Mouse (Mus musculus): ENCODE measurements around the gene Pde6g.
"Not testable (repeated sequence)": the region's sequence is repeated elsewhere in the genome, so short reads cannot be mapped to it uniquely, and the experiment has no call there.

The Pde6g gene

GRCm38 (mm10) chr11:120418592-120418991 lies 34.7 kb downstream of the Pde6g start:
- H3K36me3 ChIP-seq (ENCODE audit: control insufficient read depth, insufficient read depth, low read length, poor library complexity, severe bottlenecking): peaks cover 4% of the 10 kb centered on the region; the same call in 1 of the 2 replicates
- no peaks in the 10 kb centered on the region for H3K27me3 ChIP-seq (ENCODE audit: control insufficient read depth, insufficient read depth, low read length, poor library complexity, severe bottlenecking)
- DNase-seq (ENCODE audit: low read depth, low spot score): no peak

GRCm38 (mm10) chr11:120417852-120418251 lies 35.4 kb downstream of the Pde6g start:
- peaks cover 6% of the 10 kb centered on the region; the same call in 1 of the 2 replicates for H3K36me3 ChIP-seq (ENCODE audit: control insufficient read depth, insufficient read depth, low read length, poor library complexity, severe bottlenecking)
- no peaks in the 10 kb centered on the region for H3K27me3 ChIP-seq (ENCODE audit: control insufficient read depth, insufficient read depth, low read length, poor library complexity, severe bottlenecking)
- no peak for DNase-seq (ENCODE audit: low read depth, low spot score)

- DNase-seq (ENCODE audit: low read depth, low spot score); H3K27me3 ChIP-seq (ENCODE audit: control insufficient read depth, insufficient read depth, low read length, poor library complexity, severe bottlenecking): not testable (repeated sequence)
- peaks cover 19% of the 10 kb centered on the region for H3K36me3 ChIP-seq (ENCODE audit: control insufficient read depth, insufficient read depth, low read length, poor library complexity, severe bottlenecking)
Observed at GRCm38 (mm10) chr11:120413621-120414020, 39.7 kb downstream of the Pde6g start.

GRCm38 (mm10) chr11:120406445-120406844 lies 46.9 kb downstream of the Pde6g start:
- Histone ChIP-seq H3K36me3 (ENCODE audit: control insufficient read depth, insufficient read depth, low read length, poor library complexity, severe bottlenecking) (peaks cover 18% of the 10 kb centered on the region), H3K27me3 (ENCODE audit: control insufficient read depth, insufficient read depth, low read length, poor library complexity, severe bottlenecking) (no peaks in the 10 kb centered on the region)
- no peak for DNase-seq (ENCODE audit: low read depth, low spot score)

GRCm38 (mm10) chr11:120405867-120406266 lies 47.4 kb downstream of the Pde6g start:
- no peak for DNase-seq (ENCODE audit: low read depth, low spot score)
- Histone ChIP-seq H3K36me3 (ENCODE audit: control insufficient read depth, insufficient read depth, low read length, poor library complexity, severe bottlenecking) (peaks cover 15% of the 10 kb centered on the region), H3K27me3 (ENCODE audit: control insufficient read depth, insufficient read depth, low read length, poor library complexity, severe bottlenecking) (no peaks in the 10 kb centered on the region)

GRCm38 (mm10) chr11:120404814-120405213 lies 48.5 kb downstream of the Pde6g start:
- Histone ChIP-seq H3K27me3 (ENCODE audit: control insufficient read depth, insufficient read depth, low read length, poor library complexity, severe bottlenecking) (no peaks in the 10 kb centered on the region), H3K36me3 (ENCODE audit: control insufficient read depth, insufficient read depth, low read length, poor library complexity, severe bottlenecking) (peaks cover 17% of the 10 kb centered on the region)
- no peak for DNase-seq (ENCODE audit: low read depth, low spot score)

- Histone ChIP-seq H3K36me3 (ENCODE audit: control insufficient read depth, insufficient read depth, low read length, poor library complexity, severe bottlenecking) (peaks cover 4% of the 10 kb centered on the region), H3K27me3 (ENCODE audit: control insufficient read depth, insufficient read depth, low read length, poor library complexity, severe bottlenecking) (no peaks in the 10 kb centered on the region)
- DNase-seq (ENCODE audit: low read depth, low spot score): no peak
Observed at GRCm38 (mm10) chr11:120399319-120399718, 54.0 kb downstream of the Pde6g start.
